Mouse (Mus musculus) kidney, postnatal 0 days (tissue): Measurements from ENCODE around the gene Arhgap9. TPM values are rescaled to one million over a fixed set of nuclear protein-coding genes. Genes with fewer than 3 reads are reported as not detected.

Experiments used
- ATAC-seq: fragments of 200-750 bp; cut with Nextera tagmentation; replicated peaks from 2 replicates; pipeline ENCODE4 v1.8.0; 2017; ENCODE audit warnings: low read depth, moderate number of reproducible peaks, moderate TSS enrichment, moderate library complexity; ENCODE audit not compliant: low FRiP score
- DNase-seq: peaks from one replicate; pipeline ENCODE4 v3.0.0-alpha.2; 2016; ENCODE audit warnings: low spot score
- H3K27ac ChIP-seq: fragments of 300-500 bp; sonication (generic); 2 replicates; pipeline ENCODE4 v1.5.1; 2014; ENCODE audit warnings: mild to moderate bottlenecking
- H3K27me3 ChIP-seq: fragments of 300-500 bp; sonication (generic); 2 replicates; pipeline ENCODE4 v1.6.1; 2014; ENCODE audit warnings: low read length, mixed read lengths; ENCODE audit not compliant: insufficient read depth
- H3K36me3 ChIP-seq: fragments of 300-500 bp; sonication (generic); 2 replicates; pipeline ENCODE4 v1.6.1; 2014; ENCODE audit warnings: low read length, mixed read lengths; ENCODE audit not compliant: insufficient read depth
- H3K4me1 ChIP-seq: fragments of 300-500 bp; sonication (generic); replicated peaks from 2 replicates; pipeline ENCODE4 v1.6.1; 2014; ENCODE audit warnings: antibody characterized with exemption, low read length, mixed read lengths; ENCODE audit not compliant: insufficient read depth
- H3K4me2 ChIP-seq: fragments of 300-500 bp; sonication (generic); 2 replicates; pipeline ENCODE4 v1.6.1; 2014; ENCODE audit warnings: mild to moderate bottlenecking, low read length, moderate library complexity, mixed read lengths
- H3K4me3 ChIP-seq: fragments of 300-500 bp; sonication (generic); replicated peaks from 2 replicates; pipeline ENCODE4 v1.5.1; 2014; ENCODE audit warnings: low read depth, low read length
- H3K9ac ChIP-seq: fragments of 300-500 bp; sonication (generic); 2 replicates; pipeline ENCODE4 v1.6.1; 2014; ENCODE audit warnings: low read depth, low read length
- H3K9me3 ChIP-seq: fragments of 300-500 bp; sonication (generic); replicated peaks from 2 replicates; pipeline ENCODE4 v1.6.1; 2016; ENCODE audit warnings: low read length, inconsistent platforms, mixed read lengths
- CTCF ChIP-seq: IDR thresholded peaks from 2 replicates; pipeline ENCODE4 v1.5.1; 2016; ENCODE audit warnings: antibody characterized with exemption, low read depth, mild to moderate bottlenecking, moderate library complexity
- WGBS: fragments of 180-500 bp; shearing (Covaris S2); extraction: QIAGEN DNeasy Blood & Tissue Kit; methylation state at CpG from one replicate; pipeline ENCODE4 v1.1.7; 2014; 5-methylcytosine and 5-hydroxymethylcytosine counted together
- polyA plus RNA-seq: library from polyadenylated mRNA; unstranded; fragments of >200 nt; fragmentation: Nextera tagmentation; extraction: Ambion mirVana; gene quantifications from 2 replicates; pipeline ENCODE4 v1.2.1, GENCODE M21; 2015

Arhgap9 gene
- polyA plus RNA-seq, 1 experiment from 2014 or later, result 3.8 TPM

DNA sequence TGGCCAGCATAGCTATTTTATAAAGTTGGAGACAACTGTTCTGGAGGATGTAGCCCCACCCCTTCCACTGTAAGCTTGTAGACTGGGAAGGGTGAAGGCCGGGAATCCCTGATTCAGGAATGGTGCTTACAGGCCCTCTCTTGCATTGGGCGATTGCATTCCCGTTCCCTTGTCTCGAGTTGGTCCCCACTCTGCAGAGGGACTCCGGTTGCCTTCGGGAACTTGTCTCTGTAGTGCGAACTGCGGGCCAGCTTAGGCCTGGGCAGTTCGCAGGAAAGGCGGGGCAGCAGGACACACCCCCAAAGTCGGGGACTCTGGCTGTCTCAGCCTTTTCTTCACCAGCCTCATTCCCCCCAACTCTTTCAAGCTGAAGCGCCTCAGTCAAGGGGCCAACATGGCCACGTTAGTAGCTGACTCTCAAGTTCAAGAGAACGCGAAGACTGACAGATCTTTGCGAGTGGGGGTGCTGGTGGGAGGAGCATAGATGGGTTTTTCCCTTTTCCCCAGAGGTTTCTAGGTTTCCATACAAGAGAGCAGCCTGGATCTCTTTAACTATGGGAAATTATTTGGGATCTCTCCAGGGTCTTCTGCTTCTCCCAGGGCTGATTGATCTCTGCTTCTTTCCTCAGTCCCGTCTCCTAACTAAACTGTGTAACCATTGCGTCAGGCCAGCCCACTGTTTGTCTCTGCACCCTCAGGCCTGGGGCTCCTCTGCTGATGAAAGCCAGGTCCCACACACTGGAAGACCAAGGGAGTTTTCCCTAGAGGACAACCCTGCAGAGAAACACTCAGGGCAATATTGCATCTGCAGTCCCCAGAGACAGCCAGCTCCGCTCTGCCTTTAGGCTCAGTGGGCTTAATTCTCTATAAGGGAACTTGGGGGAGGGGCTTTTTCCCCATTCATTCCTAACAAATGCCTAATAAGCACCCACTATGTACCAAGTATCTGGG, 30.6 kb upstream of the Arhgap9 start:
- peak overlapping the region; percentile 72 for H3K4me3 ChIP-seq
- H3K36me3 ChIP-seq, result peaks cover 23% of the 10 kb centered on the region
- H3K27ac ChIP-seq, result peak overlapping the region; percentile 99
- DNase-seq, result no peak
- no peak for TF ChIP-seq CTCF
- H3K9me3 ChIP-seq, result no peaks in the 10 kb centered on the region
- peak; percentile 11 for ATAC-seq
- H3K4me2 ChIP-seq, result peak overlapping the region; percentile 90
- H3K9ac ChIP-seq, result peak overlapping the region; percentile 77
- no peaks in the 10 kb centered on the region for H3K27me3 ChIP-seq
- H3K4me1 ChIP-seq, result peaks cover 28% of the 10 kb centered on the region
- WGBS, result 4% methylated on average over 19 of the region's 19 CpGs

DNA sequence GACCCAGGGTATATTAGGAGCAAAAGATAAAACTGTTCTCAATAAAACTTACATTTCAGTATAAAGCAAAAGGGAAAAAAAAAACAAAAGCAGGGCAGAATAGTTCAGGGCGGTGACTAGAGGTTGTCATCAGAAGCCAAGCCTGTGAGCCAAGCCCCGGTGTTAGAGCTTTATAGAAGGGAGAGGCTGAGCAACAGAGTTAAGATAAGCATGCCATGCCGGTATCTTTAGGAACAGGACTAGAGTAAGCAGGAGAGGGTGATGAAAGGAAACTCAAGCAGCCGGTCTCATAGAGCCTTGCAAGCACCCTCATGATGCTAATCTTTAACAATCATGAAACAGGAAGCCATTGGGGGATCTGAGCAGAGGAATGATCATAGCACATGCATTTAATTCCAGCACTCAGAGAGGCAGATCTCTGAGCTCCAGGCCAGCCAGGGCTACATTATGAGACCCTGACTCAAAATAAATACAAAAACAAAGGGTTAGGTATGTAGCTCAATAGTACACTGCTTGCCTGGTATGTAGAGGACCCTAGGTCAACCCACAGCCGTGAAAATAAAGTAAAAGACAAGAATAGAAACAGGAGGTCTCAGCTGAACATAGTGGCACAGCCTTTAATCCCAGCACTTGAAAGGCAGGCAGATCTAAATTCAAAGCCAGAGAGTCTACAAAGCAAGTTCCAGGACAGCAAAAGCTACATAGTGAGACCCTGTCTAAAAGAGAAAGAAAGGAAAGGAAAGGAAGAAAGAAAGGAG, 29.7 kb upstream of the Arhgap9 start:
- H3K4me3 ChIP-seq, result peak overlapping the region; percentile 72
- DNase-seq (no peak), ATAC-seq (no peak)
- no peak for TF ChIP-seq CTCF
- H3K27ac ChIP-seq, result 0 out of 2 replicates have a peak overlapping the region, but pooled peaks have one; percentile 99
- 37% methylated on average over 5 of the region's 5 CpGs for WGBS
- no peaks in the 10 kb centered on the region for H3K9me3 ChIP-seq
- peaks cover 20% of the 10 kb centered on the region for H3K4me1 ChIP-seq
- peaks cover 25% of the 10 kb centered on the region for H3K36me3 ChIP-seq
- H3K4me2 ChIP-seq, result peak overlapping the region; percentile 90
- H3K9ac ChIP-seq, result peak overlapping the region; percentile 77
- H3K27me3 ChIP-seq, result no peaks in the 10 kb centered on the region

GRCm38 (mm10) chr10:127292987-127293538, 28.7 kb upstream of the Arhgap9 start:
- TF ChIP-seq CTCF, result no peak
- Histone ChIP-seq H3K36me3 (peaks cover 35% of the 10 kb centered on the region), H3K27me3 (no peaks in the 10 kb centered on the region), H3K4me1 (peaks cover 12% of the 10 kb centered on the region), H3K27ac (no peak overlapping the region; the same call in 1 of the 2 replicates), H3K9ac (no peak overlapping the region), H3K9me3 (no peaks in the 10 kb centered on the region), H3K4me3 (no peak overlapping the region), H3K4me2 (no peak overlapping the region)
- no peak for ATAC-seq
- DNase-seq, result no peak
- WGBS, result 84% methylated on average over 6 of the region's 6 CpGs

- ATAC-seq (no peak), DNase-seq (no peak)
- no peaks in the 10 kb centered on the region for H3K9me3 ChIP-seq
- H3K27me3 ChIP-seq, result no peaks in the 10 kb centered on the region
- no peak overlapping the region for H3K4me3 ChIP-seq
- no peak overlapping the region for H3K9ac ChIP-seq
- no peak for TF ChIP-seq CTCF
- 81% methylated on average over 3 of the region's 3 CpGs for WGBS
- peaks cover 12% of the 10 kb centered on the region for H3K4me1 ChIP-seq
- H3K36me3 ChIP-seq, result peaks cover 35% of the 10 kb centered on the region
- no peak overlapping the region for H3K4me2 ChIP-seq
- H3K27ac ChIP-seq, result no peak overlapping the region; the same call in 1 of the 2 replicates
These were observed 28.1 kb upstream of the Arhgap9 start for GRCm38 (mm10) chr10:127293590-127294113.

DNA sequence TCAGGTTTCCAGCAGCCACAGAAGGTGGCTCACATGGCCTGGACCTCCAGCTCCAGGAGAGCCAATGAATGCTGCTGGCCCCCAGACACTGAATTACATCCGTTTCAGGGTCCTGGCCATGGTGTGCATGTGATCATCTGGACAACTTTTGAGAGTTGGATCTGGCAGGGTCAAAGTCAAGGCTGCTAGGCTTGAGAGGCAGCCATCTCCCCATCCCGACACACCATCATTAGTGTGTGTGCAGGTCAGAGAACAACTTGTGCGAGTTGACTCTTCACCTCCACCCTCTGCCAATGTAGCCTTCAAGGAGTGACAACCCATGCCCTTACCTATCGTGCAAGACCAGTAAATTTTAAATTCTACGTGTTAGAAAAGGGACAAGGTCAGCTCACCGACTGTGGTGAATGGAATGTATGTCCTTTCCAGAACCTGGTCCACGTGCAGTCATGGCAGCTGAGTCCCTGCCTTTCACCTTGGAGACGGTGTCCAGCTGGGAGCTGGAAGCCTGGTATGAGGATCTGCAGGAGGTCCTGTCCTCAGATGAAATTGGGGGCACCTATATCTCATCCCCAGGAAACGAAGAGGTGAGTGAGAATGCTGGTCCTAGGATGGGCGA, 26.8 kb upstream of the Arhgap9 start:
- no peak for TF ChIP-seq CTCF
- WGBS, result 85% methylated on average over 10 of the region's 10 CpGs
- no peak overlapping the region for H3K27ac ChIP-seq
- no peak overlapping the region for H3K4me3 ChIP-seq
- no peak overlapping the region for H3K9ac ChIP-seq
- DNase-seq (no peak), ATAC-seq (no peak)
- H3K9me3 ChIP-seq, result no peaks in the 10 kb centered on the region
- peaks cover 48% of the 10 kb centered on the region for H3K36me3 ChIP-seq
- H3K4me1 ChIP-seq, result peaks cover 8% of the 10 kb centered on the region
- H3K4me2 ChIP-seq, result no peak overlapping the region
- no peaks in the 10 kb centered on the region for H3K27me3 ChIP-seq
